Mouse (Mus musculus): ENCODE measurements around the gene Adh6a.

DNA sequence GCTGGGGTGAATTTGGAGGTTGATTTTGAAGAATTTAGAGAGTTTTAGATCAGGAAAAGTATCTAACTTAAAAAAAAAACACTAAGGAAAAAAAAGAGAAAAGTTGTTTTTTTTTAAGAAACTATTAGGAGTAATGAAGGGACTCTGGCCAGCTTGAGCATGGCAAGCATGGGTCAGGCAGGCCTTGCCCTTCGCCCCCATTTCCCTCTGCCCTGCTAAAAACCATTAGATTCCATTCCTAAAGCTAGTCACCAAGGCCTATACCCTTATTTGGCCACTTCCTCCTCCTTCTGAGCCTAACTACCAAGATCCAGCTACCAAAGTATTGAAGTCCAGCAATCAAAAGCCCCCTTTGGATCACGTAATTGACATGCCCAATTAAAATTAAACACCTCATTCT, 53.1 kb downstream of the Adh6a start:
- TF ChIP-seq ZMIZ1 (IDR thresholded peaks at IDR 0.05; ENCODE audit: low read depth, low read length) (no peak), CTCF (conservative IDR thresholded peaks at IDR 0.05 in 1 of 2, IDR thresholded peaks at IDR 0.05 in 1 of 2; ENCODE audit: low read depth in 2 of 2, low read length in 2 of 2) (no peak), POLR2A (IDR thresholded peaks at IDR 0.05; ENCODE audit: low read depth, low read length) (no peak), CHD1 (IDR thresholded peaks at IDR 0.05; ENCODE audit: low read depth, low read length) (no peak), EP300 (IDR thresholded peaks at IDR 0.05; ENCODE audit: low read length) (no peak), ZC3H11A (IDR thresholded peaks at IDR 0.05; ENCODE audit: low read depth, low read length) (no peak), E2F4 (IDR thresholded peaks at IDR 0.05; ENCODE audit: insufficient replicate concordance, low read depth, low read length) (no peak), KAT2A (IDR thresholded peaks at IDR 0.05; ENCODE audit: insufficient replicate concordance, low read length) (no peak), MAX (IDR thresholded peaks at IDR 0.05; ENCODE audit: low read length) (no peak)
